Mouse (Mus musculus) telencephalon, adult 2 months (tissue): ENCODE measurements around the gene Irs1.

ENCODE experiments used
- DNase-seq: peaks from one replicate; pipeline ENCODE4 v3.0.0-alpha.2; 2011; ENCODE audit warnings: low read depth, low spot score

Irs1 gene

DNA sequence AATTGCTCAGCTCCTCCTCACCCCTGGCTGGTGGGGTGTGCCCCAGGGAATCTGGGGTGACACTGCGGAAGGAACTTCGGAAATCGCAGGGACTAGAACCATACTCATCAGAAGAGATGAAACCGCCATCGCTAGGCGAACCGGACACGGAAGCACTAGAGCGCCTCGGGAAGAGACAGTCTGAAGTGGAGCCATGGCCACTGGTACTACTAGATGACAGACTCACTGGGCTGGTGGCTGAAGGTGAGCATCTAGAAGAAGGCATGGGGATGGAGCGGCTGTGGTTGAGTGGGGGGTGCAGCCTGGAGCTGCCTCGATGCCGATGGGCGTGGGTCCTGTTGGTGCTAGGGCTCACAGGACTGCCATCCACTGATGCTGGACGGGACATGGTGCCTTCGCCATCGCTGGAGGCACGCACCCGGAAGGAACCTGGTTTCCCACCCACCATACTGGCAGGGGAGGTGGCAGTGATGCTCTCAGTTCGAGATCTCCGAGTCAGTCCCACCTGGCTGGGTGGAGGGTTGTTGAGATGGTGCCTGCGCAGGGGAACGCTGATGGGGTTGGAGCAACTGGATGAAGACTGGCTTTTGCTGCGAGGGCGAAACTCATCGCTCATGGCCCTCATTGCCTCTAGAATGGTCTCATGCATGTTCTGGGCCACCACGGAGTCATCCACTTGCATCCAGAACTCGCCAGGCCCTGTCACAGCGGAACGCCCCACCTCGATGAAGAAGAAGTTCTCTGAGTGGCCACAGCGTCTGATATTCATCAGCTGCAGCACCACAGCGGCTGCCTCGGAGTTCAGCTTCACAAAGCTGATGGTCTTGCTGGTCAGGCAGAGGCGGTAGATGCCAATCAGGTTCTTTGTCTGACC lies 1.9 kb downstream of the Irs1 start:
- no peak for DNase-seq

DNA sequence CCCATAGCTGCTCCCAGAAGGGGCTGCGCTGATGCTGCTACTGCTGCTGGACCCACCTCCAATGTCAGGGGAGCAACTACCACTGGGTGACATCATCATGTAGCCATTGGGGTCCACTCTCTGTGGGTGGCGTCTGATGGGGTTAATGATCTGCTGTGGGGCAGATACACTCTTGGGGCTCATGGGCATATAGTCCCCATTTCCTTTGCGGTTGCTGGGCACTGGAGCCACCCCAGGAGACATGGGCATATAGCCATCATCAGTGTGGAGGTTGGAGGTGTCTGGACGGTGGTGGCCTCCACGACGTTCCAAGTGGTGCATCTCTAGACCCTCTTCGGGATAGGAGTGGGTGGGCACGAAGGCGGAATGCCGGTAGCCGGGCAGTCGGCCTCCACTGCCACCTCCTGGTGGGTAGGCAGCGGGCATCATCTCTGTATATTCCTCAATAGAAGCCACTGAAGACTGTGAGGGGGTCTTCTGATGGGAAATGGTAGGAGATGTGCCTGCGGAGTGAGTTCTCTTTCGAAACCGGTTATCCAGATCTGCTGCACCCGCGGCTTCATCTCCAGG lies 2.7 kb downstream of the Irs1 start:
- DNase-seq = no peak

DNA sequence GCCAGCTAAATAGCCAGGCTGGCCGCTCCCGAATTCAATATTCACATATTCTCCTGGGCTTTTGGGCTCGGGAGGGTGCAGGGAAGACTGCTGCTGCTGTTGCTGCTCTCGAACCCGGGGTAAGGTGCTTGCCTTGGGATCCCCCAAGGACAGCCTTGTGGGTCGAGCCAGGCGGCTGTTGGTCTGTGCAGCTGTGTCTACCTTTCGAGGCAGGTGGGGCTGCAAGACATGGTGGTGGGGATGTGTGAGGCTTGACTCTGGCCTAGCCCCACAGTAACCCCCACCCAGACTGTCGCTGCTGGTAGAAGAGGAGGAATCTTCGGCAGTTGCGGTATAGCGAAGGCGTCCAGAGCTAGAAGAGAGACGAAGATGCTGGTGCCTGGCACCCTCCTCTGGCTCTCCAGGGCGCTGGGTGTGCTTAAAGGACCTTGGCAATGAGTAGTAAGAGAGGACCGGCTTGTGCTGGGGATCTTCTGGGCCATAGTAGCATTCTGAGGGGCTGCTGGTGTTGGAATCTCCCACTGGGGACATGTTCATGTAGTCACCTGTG lies 3.4 kb downstream of the Irs1 start:
- no peak for DNase-seq

DNA sequence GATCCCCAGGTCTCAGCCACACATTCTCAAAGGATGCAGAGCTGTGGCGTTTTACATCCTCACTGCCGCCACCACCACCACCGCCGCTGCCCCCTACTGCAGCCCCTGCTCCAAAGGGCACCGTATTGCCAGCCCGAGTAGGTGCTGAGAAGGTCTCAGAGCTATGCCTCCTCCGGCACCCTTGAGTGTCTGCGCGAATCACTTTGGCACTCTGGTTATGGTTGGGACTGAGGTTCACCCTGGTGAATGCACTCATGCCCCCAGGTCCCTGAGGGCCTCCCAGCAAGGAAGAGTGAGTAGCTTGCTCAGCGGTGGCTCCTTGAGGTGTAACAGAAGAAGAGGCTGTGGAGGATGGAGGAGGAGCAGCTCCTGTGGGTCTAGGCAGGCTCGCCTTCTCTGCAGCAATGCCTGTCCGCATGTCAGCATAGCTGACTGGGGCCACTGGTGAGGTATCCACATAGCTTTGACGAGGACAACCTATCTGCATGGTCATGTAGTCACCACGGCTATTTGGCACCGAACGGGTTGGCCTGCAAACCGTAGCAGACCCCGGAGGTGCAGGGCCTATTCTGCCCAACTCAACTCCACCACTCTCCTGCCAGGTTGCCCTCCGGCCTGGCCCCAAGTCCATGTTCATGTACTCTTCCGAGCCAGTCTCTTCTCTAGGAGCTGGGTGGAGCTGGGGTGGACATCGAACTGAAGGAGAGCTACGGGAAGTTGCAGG lies 4.0 kb downstream of the Irs1 start:
- DNase-seq = no peak

GRCm38 (mm10) chr1:82286190-82287051 lies 4.8 kb downstream of the Irs1 start:
- no peak for DNase-seq

DNA sequence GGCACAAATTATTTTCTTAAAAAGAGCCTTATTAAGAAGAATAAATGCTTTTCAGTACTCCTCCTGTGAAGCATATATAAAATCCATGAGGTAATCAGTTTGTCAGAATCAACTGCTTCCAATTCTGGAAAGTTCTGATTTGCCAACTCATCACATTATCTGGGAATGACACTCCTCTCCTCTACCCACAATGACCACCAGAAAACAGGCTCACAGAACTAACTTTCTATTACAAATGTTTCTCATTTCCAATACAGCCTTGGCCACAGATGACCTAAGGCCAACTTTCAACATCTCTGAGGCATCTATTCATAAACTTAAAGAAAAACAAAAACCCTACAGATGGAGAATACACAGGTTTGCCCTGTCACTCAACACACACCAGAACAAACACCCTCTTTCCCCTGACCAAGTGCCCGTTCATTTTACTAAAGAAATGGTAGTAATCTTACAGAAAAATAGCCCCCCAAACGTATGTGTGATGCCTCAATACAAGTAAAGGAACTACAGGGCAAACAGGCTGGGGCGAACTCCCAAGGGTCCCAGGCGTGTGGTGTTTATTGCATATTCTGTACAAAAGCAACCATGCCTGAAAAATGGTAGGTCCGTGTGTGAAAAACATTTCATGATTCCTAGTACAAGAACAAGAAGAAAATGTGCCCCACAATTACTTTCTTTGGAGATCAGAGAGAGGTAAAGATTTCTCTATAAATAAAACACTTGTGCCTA lies 5.6 kb downstream of the Irs1 start:
- no peak for DNase-seq

GRCm38 (mm10) chr1:82284403-82284802 lies 6.8 kb downstream of the Irs1 start:
- DNase-seq = no peak

GRCm38 (mm10) chr1:82283901-82284301 lies 7.3 kb downstream of the Irs1 start:
- no peak for DNase-seq

GRCm38 (mm10) chr1:82282992-82283611 lies 8.1 kb downstream of the Irs1 start:
- DNase-seq = peak; percentile 88

DNA sequence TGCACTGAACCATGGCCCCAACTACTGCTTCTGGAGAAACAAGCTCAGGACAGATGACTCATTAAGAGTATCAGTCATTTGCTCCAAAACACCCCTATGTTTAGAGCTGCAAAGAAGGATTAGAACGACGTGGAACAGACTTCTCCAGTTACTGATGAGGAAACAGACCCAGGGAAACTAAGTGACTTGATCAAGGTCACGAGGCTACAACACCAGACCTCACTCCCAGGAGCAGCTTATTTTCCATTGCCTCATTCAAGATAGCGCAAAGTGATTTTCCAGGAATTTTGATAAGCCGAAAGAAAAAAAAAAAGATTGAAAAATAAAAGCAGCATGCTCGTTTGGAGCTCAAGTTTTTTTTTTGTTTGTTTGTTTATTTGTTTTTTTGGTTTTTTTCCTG lies 9.4 kb downstream of the Irs1 start:
- no peak for DNase-seq

GRCm38 (mm10) chr1:82279768-82280167 lies 11.4 kb downstream of the Irs1 start:
- no peak for DNase-seq

GRCm38 (mm10) chr1:82274361-82274760 lies 16.9 kb downstream of the Irs1 start:
- DNase-seq = no peak

DNA sequence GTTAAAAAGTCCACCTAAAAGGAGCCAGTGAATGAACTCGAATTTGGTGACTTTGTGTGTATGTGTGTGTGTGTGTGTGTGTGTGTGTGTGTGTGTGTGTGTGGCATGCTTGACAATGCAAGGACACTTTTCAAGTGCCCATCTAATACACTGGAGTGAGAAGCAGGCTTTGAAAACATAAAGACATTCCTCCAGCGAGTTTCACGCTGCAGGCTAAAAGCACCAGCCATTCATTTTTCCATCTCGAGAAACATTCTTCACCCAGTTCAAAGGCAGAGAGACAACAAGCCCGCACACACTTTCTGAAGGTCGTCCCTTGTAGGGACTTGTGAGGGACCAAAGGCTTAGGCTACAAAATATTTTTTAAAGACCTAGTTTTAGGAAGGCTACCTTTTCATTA lies 17.7 kb downstream of the Irs1 start:
- DNase-seq = no peak

DNA sequence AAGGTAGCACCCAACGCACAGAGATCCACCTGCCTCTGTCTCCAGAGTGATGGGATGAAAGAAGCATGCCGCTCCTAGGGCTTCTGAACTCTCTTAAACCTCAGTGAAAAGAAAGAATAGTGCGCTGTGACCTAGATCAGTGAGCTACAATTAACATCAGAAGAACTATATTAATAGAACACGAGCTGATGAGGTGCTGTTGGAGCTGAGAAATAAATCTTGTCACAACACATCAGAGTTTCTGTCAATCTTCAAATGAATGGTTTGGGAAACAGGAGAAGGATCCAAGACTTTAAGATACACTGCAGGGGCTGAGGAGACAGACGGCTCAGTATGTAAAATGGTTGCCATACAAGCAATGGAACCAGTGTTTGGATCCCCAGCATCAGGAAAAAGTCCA lies 19.0 kb downstream of the Irs1 start:
- no peak for DNase-seq

- DNase-seq = no peak
Observed at GRCm38 (mm10) chr1:82267547-82267946, 23.7 kb downstream of the Irs1 start.

DNA sequence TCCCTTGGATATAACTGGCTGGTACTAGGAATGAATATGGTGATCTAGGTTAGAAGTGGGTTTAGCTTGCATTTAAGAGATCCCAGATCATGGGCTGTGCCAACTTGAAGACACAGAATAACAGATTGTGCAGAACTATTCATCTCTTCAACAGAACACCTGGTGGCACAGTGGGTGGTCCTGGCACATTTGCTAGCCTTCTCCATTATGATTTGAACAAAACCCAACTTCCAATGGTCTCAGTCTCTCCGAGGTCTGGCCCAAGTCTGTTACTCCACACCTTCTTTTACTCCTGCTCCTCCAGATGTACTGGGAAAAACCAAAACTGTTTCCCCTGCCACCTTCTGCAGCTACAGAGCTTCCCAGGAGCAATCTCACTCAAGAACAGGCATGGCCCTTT lies 28.9 kb downstream of the Irs1 start:
- DNase-seq = no peak

DNA sequence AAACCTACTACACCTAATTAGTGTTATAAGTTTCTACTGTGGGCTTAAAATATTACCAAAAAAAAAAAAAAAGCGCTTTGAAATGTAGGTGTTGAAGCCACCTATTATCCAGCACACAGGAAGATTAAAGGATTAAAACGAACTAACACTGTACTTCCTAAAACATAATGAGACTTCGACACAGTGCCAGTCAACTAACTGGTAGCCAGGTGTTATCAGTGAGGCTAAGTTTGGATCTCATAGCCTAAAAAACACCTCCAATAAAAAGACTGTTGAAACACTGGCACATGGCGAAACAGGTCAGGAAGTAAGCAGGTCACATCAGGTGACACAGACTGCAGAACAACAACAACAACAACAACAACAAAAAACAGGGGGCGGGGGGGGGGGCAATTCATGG lies 29.6 kb downstream of the Irs1 start:
- no peak for DNase-seq

- no peak for DNase-seq
Observed at GRCm38 (mm10) chr1:82261053-82261618, 30.1 kb downstream of the Irs1 start.

- no peak for DNase-seq
Observed at GRCm38 (mm10) chr1:82260055-82260454, 31.2 kb downstream of the Irs1 start.

GRCm38 (mm10) chr1:82258331-82258730 lies 32.9 kb downstream of the Irs1 start:
- DNase-seq = no peak
